ENCODE assay signal across 8 mouse cellular contexts in genomic region chr1:131245926-131246325, GRCm38 (mm10). TPM values are rescaled to one million over a fixed set of nuclear protein-coding genes. Genes with fewer than 3 reads are reported as not detected.
DNase-seq lines count a peak whose midpoint lies in the region; ATAC-seq and TF ChIP-seq lines count a peak whose summit lies in the region.

No protein-coding gene starts in this region.

- no peak for ATAC-seq in heart, embryonic 11.5 days (replicated peaks; ENCODE audit: insufficient number of reproducible peaks, low FRiP score, low TSS enrichment)
- no peak for ATAC-seq in liver, embryonic 15.5 days (ENCODE audit: insufficient read depth)
- no peak for ATAC-seq in erythroid progenitor cell, adult 5-6 weeks (replicated peaks; ENCODE audit: low FRiP score, poor library complexity, severe bottlenecking)

- H3K4me1 ChIP-seq in ES-E14 (ENCODE audit: control insufficient read depth in 2 of 2, insufficient read depth in 2 of 2, low read length in 2 of 2, poor library complexity in 1 of 2), result no peaks in the 10 kb centered on the region
- peaks cover 46% of the 10 kb centered on the region for H3K4me1 ChIP-seq in heart, embryonic 11.5 days (ENCODE audit: control insufficient read depth, insufficient read depth, low read length)
- peaks cover 35% of the 10 kb centered on the region for H3K4me1 ChIP-seq in liver, embryonic 15.5 days (replicated peaks)

- H3K27me3 ChIP-seq in heart, embryonic 11.5 days (ENCODE audit: control insufficient read depth, insufficient read depth, low read length), result peaks cover 14% of the 10 kb centered on the region
- peaks cover 85% of the 10 kb centered on the region for H3K27me3 ChIP-seq in liver, embryonic 15.5 days

- H3K27ac ChIP-seq in ES-E14 (ENCODE audit: insufficient read depth, low read depth, low read length, poor library complexity, severe bottlenecking), result no peak overlapping the region
- H3K27ac ChIP-seq in heart, embryonic 11.5 days (ENCODE audit: low read depth, low read length), result no peak overlapping the region
- no peak overlapping the region for H3K27ac ChIP-seq in liver, embryonic 15.5 days (replicated peaks)

- in situ Hi-C loops in ES-E14 (cut with MboI; ENCODE audit: low sequenced_read_pairs in 2 of 2, unreplicated experiment in 2 of 2), result no loop called here

- H3K9me3 ChIP-seq in ES-E14 (ENCODE audit: control insufficient read depth, insufficient read depth, low read depth, low read length), result no peaks in the 10 kb centered on the region
- H3K9me3 ChIP-seq in heart, embryonic 11.5 days (replicated peaks; ENCODE audit: control insufficient read depth, low read length), result no peaks in the 10 kb centered on the region
- H3K9me3 ChIP-seq in liver, embryonic 15.5 days (replicated peaks), result no peaks in the 10 kb centered on the region

- 4% methylated on average over 9 of the region's 9 CpGs for WGBS in heart, embryonic 11.5 days (ENCODE audit: insufficient replicate concordance)
- 5% methylated on average over 9 of the region's 9 CpGs for WGBS in liver, embryonic 15.5 days (ENCODE audit: insufficient replicate concordance)

- peak overlapping the region; percentile 97 for H3K4me2 ChIP-seq in heart, embryonic 11.5 days
- peak overlapping the region; percentile 74 for H3K4me2 ChIP-seq in liver, embryonic 15.5 days

- DNase-seq in A20 (ENCODE audit: low read depth, low spot score) (peak; percentile 70), ES-E14 (ENCODE audit: low read depth, low spot score) (peak; percentile 47)
- peak; percentile 78 to 81 for DNase-seq in cerebellum, postnatal 14 days
- DNase-seq in kidney, adult 9 months, result peak; percentile 69
- DNase-seq in naive thymus-derived CD4-positive, alpha-beta T cell, adult 2 months (ENCODE audit: low read depth), result peak; percentile 70

- no peak overlapping the region for H3K9ac ChIP-seq in ES-E14 (ENCODE audit: insufficient read depth, low read depth, low read length, poor library complexity, severe bottlenecking)
- H3K9ac ChIP-seq in heart, embryonic 11.5 days (ENCODE audit: low read depth, low read length), result no peak overlapping the region
- H3K9ac ChIP-seq in liver, embryonic 15.5 days, result no peak overlapping the region

- H3K4me3 ChIP-seq in ES-E14 (ENCODE audit: insufficient read depth in 1 of 2, low read depth in 1 of 2, low read length in 2 of 2, poor library complexity in 1 of 2, severe bottlenecking in 1 of 2), result peak overlapping the region; percentile 79 to 87
- peak overlapping the region; percentile 77 for H3K4me3 ChIP-seq in heart, embryonic 11.5 days (ENCODE audit: low read depth, low read length)
- peak overlapping the region; percentile 59 for H3K4me3 ChIP-seq in liver, embryonic 15.5 days (replicated peaks)

- no peaks in the 10 kb centered on the region for H3K36me3 ChIP-seq in ES-E14 (ENCODE audit: control insufficient read depth, insufficient read depth, low read length, poor library complexity, severe bottlenecking)
- H3K36me3 ChIP-seq in heart, embryonic 11.5 days (ENCODE audit: control insufficient read depth, insufficient read depth, low read length), result no peaks in the 10 kb centered on the region
- no peaks in the 10 kb centered on the region for H3K36me3 ChIP-seq in liver, embryonic 15.5 days (replicated peaks)

TF ChIP-seq in ES-E14, 5 proteins besides CTCF, POLR2A, EP300 and RAD21:
- TF ChIP-seq CHD2 (IDR thresholded peaks at IDR 0.05; ENCODE audit: low read depth, low read length), result no peak
- TF ChIP-seq MAFK (IDR thresholded peaks at IDR 0.05; ENCODE audit: insufficient read depth, low read depth, low read length), result no peak
- no peak for TF ChIP-seq ZC3H11A (IDR thresholded peaks at IDR 0.05; ENCODE audit: borderline replicate concordance, low read depth, low read length)
- no peak for TF ChIP-seq ZNF384 (IDR thresholded peaks at IDR 0.05; ENCODE audit: low read depth, low read length)
- TF ChIP-seq HCFC1 (IDR thresholded peaks at IDR 0.05; ENCODE audit: borderline replicate concordance, insufficient read depth, low read length), result no peak

RNA-seq across cellular contexts. Expression of gene Rassf5, which starts 0.9 kb away (rescaled TPM):
- 0.76 and 1.2 TPM in 2 replicates for total RNA-seq in ES-E14 (2012; rRNA removed)
- polyA plus RNA-seq in heart, embryonic 11.5 days (2014; fragmentation: Nextera tagmentation; extraction: Ambion mirVana), result 38.1 and 39.1 TPM in 2 replicates
- 6.1 and 6.7 TPM in 2 replicates for polyA plus RNA-seq in liver, embryonic 15.5 days (2015; fragmentation: Nextera tagmentation; extraction: Ambion mirVana)
- 12.6 and 14.7 TPM in 2 replicates for total RNA-seq in erythroid progenitor cell, adult 5-6 weeks (2015; ENCODE audit: low replicate concordance)
- total RNA-seq in erythroid progenitor cell, adult 5-6 weeks (2017; ENCODE audit: low replicate concordance), result 5.0 and 17.8 TPM in 2 replicates

RNA-seq across cellular contexts. Expression of gene Ikbke, which starts 33.5 kb away (rescaled TPM):
- 4.2 and 4.5 TPM in 2 replicates for total RNA-seq in ES-E14 (2012; rRNA removed)
- polyA plus RNA-seq in heart, embryonic 11.5 days (2014; fragmentation: Nextera tagmentation; extraction: Ambion mirVana), result 1.3 and 2.4 TPM in 2 replicates
- polyA plus RNA-seq in liver, embryonic 15.5 days (2015; fragmentation: Nextera tagmentation; extraction: Ambion mirVana), result 6.6 and 9.7 TPM in 2 replicates
- 2.5 and 18.4 TPM in 2 replicates for total RNA-seq in erythroid progenitor cell, adult 5-6 weeks (2015; ENCODE audit: low replicate concordance)
- total RNA-seq in erythroid progenitor cell, adult 5-6 weeks (2017; ENCODE audit: low replicate concordance), result 4.8 and 6.7 TPM in 2 replicates
